Comparison of ENCODE assay signal across 8 mouse cellular contexts in the genomic region with DNA sequence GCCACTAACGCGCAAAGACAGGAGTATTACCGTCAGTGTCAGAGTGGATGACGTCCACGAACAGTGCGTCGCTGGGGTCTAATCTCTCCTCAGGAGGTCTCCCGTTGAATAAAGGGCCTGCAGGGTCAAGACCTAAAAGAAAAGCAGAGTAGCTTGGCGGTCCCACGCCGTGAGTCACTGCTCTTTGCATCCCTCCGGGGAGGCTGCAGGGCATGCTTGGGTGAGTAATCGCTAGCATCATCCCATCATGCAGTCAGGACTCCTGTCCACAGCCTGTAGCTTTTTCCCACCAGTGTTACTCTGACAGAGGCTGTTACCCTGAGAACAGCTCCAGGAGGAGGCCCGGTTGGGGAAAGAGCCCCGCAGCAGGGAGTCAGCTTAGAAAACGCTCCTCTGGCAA. TPM values are rescaled to one million over a fixed set of nuclear protein-coding genes. Genes with fewer than 3 reads are reported as not detected.
DNase-seq lines count a peak whose midpoint lies in the region; ATAC-seq and TF ChIP-seq lines count a peak whose summit lies in the region.

No protein-coding gene starts in this region.

- H3K9ac ChIP-seq in kidney, embryonic 16.5 days (replicated peaks; ENCODE audit: low read length) = peak overlapping the region; percentile 26; the same call in 1 of the 2 replicates
- H3K9ac ChIP-seq in forebrain, postnatal 0 days = no peak overlapping the region

- no peak overlapping the region for H3K27ac ChIP-seq in kidney, embryonic 16.5 days (ENCODE audit: low read length)
- no peak overlapping the region for H3K27ac ChIP-seq in forebrain, postnatal 0 days (ENCODE audit: low read depth, low read length)

- no peak for TF ChIP-seq CTCF in forebrain, postnatal 0 days (IDR thresholded peaks at IDR 0.05; ENCODE audit: low read depth)

- no peak for TF ChIP-seq POLR2A in myocyte (IDR thresholded peaks at IDR 0.05; ENCODE audit: insufficient read length, low read depth)

- H3K4me3 ChIP-seq in kidney, embryonic 16.5 days (ENCODE audit: low read length) = peak overlapping the region; percentile 18
- H3K4me3 ChIP-seq in forebrain, postnatal 0 days (ENCODE audit: low read depth, low read length) = 0 out of 2 replicates have a peak overlapping the region, but pooled peaks have one; percentile 5
- no peak overlapping the region for H3K4me3 ChIP-seq in myocyte

- peak; percentile 59 for ATAC-seq in kidney, embryonic 16.5 days (ENCODE audit: low FRiP score, low TSS enrichment)
- no peak for ATAC-seq in forebrain, postnatal 0 days

- no peaks in the 10 kb centered on the region for H3K36me3 ChIP-seq in kidney, embryonic 16.5 days (ENCODE audit: insufficient read depth, low read length)
- no peaks in the 10 kb centered on the region for H3K36me3 ChIP-seq in forebrain, postnatal 0 days (ENCODE audit: insufficient read depth)
- no peaks in the 10 kb centered on the region for H3K36me3 ChIP-seq in myocyte (ENCODE audit: control insufficient read depth, insufficient read depth)

- H3K9me3 ChIP-seq in kidney, embryonic 16.5 days (ENCODE audit: low read length) = no peaks in the 10 kb centered on the region
- no peaks in the 10 kb centered on the region for H3K9me3 ChIP-seq in forebrain, postnatal 0 days (ENCODE audit: low read length)

- H3K4me1 ChIP-seq in kidney, embryonic 16.5 days (ENCODE audit: insufficient read depth, low read length) = peaks cover 8% of the 10 kb centered on the region
- H3K4me1 ChIP-seq in forebrain, postnatal 0 days (ENCODE audit: insufficient read depth) = no peaks in the 10 kb centered on the region

- DNase-seq in kidney, postnatal 14 days = no peak
- DNase-seq in adrenal gland, postnatal 14 days = peak; percentile 57
- peak; percentile 4 for DNase-seq in forebrain, postnatal 0 days
- no peak for DNase-seq in layer of hippocampus, postnatal 36 days
- no peak for DNase-seq in cerebellum, postnatal 14 days
- DNase-seq in right cerebral cortex, postnatal 14 days = no peak

- no peaks in the 10 kb centered on the region for H3K79me2 ChIP-seq in myocyte (ENCODE audit: control insufficient read depth, insufficient read depth)

- H3K27me3 ChIP-seq in kidney, embryonic 16.5 days (ENCODE audit: insufficient read depth, low read length) = peaks cover 7% of the 10 kb centered on the region; the same call in 1 of the 2 replicates
- no peaks in the 10 kb centered on the region; the same call in 1 of the 2 replicates for H3K27me3 ChIP-seq in forebrain, postnatal 0 days (ENCODE audit: insufficient read depth, low read length)
- H3K27me3 ChIP-seq in myocyte (ENCODE audit: control insufficient read depth, insufficient read depth, insufficient read length) = no peaks in the 10 kb centered on the region

- H3ac ChIP-seq in myocyte (ENCODE audit: control insufficient read depth, insufficient read length) = no peak overlapping the region

- WGBS in kidney, embryonic 16.5 days = 5% methylated on average over 16 of the region's 16 CpGs
- 3% methylated on average over 16 of the region's 16 CpGs for WGBS in forebrain, postnatal 0 days

- peak overlapping the region; percentile 44 for H3K4me2 ChIP-seq in kidney, embryonic 16.5 days (replicated peaks; ENCODE audit: low read depth, low read length)
- peak overlapping the region; percentile 21; the same call in 1 of the 2 replicates for H3K4me2 ChIP-seq in forebrain, postnatal 0 days (ENCODE audit: low read depth)
- peak overlapping the region; percentile 62 for H3K4me2 ChIP-seq in myocyte (ENCODE audit: low read depth)

TF ChIP-seq in myocyte, 11 proteins besides CTCF, POLR2A, EP300 and RAD21:
- TF ChIP-seq REST (IDR thresholded peaks at IDR 0.05; ENCODE audit: insufficient read depth, insufficient read length) (no peak), TCF3 (IDR thresholded peaks at IDR 0.05; ENCODE audit: insufficient read length, low read depth) (no peak), CEBPB (IDR thresholded peaks at IDR 0.05; ENCODE audit: insufficient read depth, poor library complexity, severe bottlenecking) (no peak), E2F4 (IDR thresholded peaks at IDR 0.05; ENCODE audit: insufficient read depth) (no peak), TCF12 (IDR thresholded peaks at IDR 0.05; ENCODE audit: insufficient read depth, poor library complexity, severe bottlenecking) (no peak), USF1 (IDR thresholded peaks at IDR 0.05; ENCODE audit: low read depth) (no peak), MYOD1 (IDR thresholded peaks at IDR 0.05; ENCODE audit: control insufficient read depth in 1 of 3, insufficient read length in 2 of 3, low read depth in 2 of 3) (no peak), MYOG (IDR thresholded peaks at IDR 0.05; ENCODE audit: control insufficient read depth in 1 of 3, insufficient read depth in 1 of 3, insufficient read length in 2 of 3, low read depth in 2 of 3) (no peak), SRF (IDR thresholded peaks at IDR 0.05; ENCODE audit: control insufficient read depth, insufficient read length, low read depth) (no peak), POLR2AphosphoS2 (IDR thresholded peaks at IDR 0.05; ENCODE audit: insufficient read length, low read depth) (no peak), MAX (IDR thresholded peaks at IDR 0.05; ENCODE audit: low read depth) (no peak)

RNA-seq across cellular contexts. Expression of a gene that starts 19.3 kb away (rescaled TPM):
- polyA plus RNA-seq in kidney, embryonic 16.5 days (2015; fragmentation: Nextera tagmentation; extraction: Ambion mirVana) = 0.48 and 0.96 TPM in 2 replicates
- total RNA-seq in adrenal gland, postnatal 14 days (2021) = 0.63 and 0.75 TPM in 2 replicates
- total RNA-seq in forebrain, postnatal 0 days (2014; rRNA removed) = 0.43 and 1.8 TPM in 2 replicates
- polyA plus RNA-seq in forebrain, postnatal 0 days (2015; fragmentation: Nextera tagmentation; extraction: Ambion mirVana) = 0.64 and 0.91 TPM in 2 replicates
- polyA plus RNA-seq in myocyte (2012; fragmentation: generic; extraction: Trizol) = 0.04 TPM
- under 1 TPM; 0.23 to 0.25 TPM for total RNA-seq in layer of hippocampus, postnatal 36 days (2021)

RNA-seq across cellular contexts. Expression of a gene that starts 28.9 kb away (rescaled TPM):
- polyA plus RNA-seq in kidney, embryonic 16.5 days (2015; fragmentation: Nextera tagmentation; extraction: Ambion mirVana) = 24.7 and 24.9 TPM in 2 replicates
- total RNA-seq in adrenal gland, postnatal 14 days (2021) = 16.7 and 21.1 TPM in 2 replicates
- 20.2 and 23.2 TPM in 2 replicates for total RNA-seq in forebrain, postnatal 0 days (2014; rRNA removed)
- polyA plus RNA-seq in forebrain, postnatal 0 days (2015; fragmentation: Nextera tagmentation; extraction: Ambion mirVana) = 43.2 and 43.4 TPM in 2 replicates
- polyA plus RNA-seq in myocyte (2012; fragmentation: generic; extraction: Trizol) = 16.2 TPM
- total RNA-seq in layer of hippocampus, postnatal 36 days (2021) = 10 to 100 TPM; 14.8 to 15.9 TPM

RNA-seq across cellular contexts. Expression of a gene that starts 33.1 kb away (rescaled TPM):
- 37.0 and 41.0 TPM in 2 replicates for polyA plus RNA-seq in kidney, embryonic 16.5 days (2015; fragmentation: Nextera tagmentation; extraction: Ambion mirVana)
- 45.2 and 47.3 TPM in 2 replicates for total RNA-seq in adrenal gland, postnatal 14 days (2021)
- 37.1 and 49.1 TPM in 2 replicates for total RNA-seq in forebrain, postnatal 0 days (2014; rRNA removed)
- 28.0 and 42.1 TPM in 2 replicates for polyA plus RNA-seq in forebrain, postnatal 0 days (2015; fragmentation: Nextera tagmentation; extraction: Ambion mirVana)
- 12.0 TPM for polyA plus RNA-seq in myocyte (2012; fragmentation: generic; extraction: Trizol)
- total RNA-seq in layer of hippocampus, postnatal 36 days (2021) = 10 to 100 TPM; 84.6 to 88.0 TPM

Comparison
In these comparisons a context has a peak if more than half of its experiments do, and no peak if none do; other contexts are left out.
1. DNase-seq: peak in adrenal gland, postnatal 14 days (single experiment) and forebrain, postnatal 0 days (single experiment); none in kidney, postnatal 14 days (single experiment), layer of hippocampus, postnatal 36 days (0 of 2), cerebellum, postnatal 14 days (0 of 2) and right cerebral cortex, postnatal 14 days (single experiment).
2. Peak in every context shown above with its lines, with median percentiles within 50 percentile points of each other: H3K4me2 ChIP-seq.